Mouse (Mus musculus) T-helper 17 cell (primary cell): Measurements from ENCODE around the gene Cldn13.
"Not testable (repeated sequence)": the region's sequence is repeated elsewhere in the genome, so short reads cannot be mapped to it uniquely, and the experiment has no call there.

ENCODE experiments used
- in situ Hi-C, 2 experiments: fragments of 300-600 bp; cut with MboI, MseI; formaldehyde crosslinking; loops; 1 replicate in 1 of 2; 2 replicates in 1 of 2; pipeline ENCODE4 v1.15.1; 2025; ENCODE audit warnings: high pct_unique_total_duplicates in 2 of 2

The Cldn13 gene

GRCm38 (mm10) chr5:134915311-134915710 lies at the start of gene Cldn13:
Gene Cldn13, minus strand, starts transcription at chr5:134915526.
- in situ Hi-C loops: loop anchor here (10.0 kb wide), 1 partner anchor 49 kb away; no protein-coding TSS in a partner anchor

GRCm38 (mm10) chr5:134964655-134965054 lies 49.3 kb upstream of the Cldn13 start:
- in situ Hi-C loops: loop anchor here (5.0 to 10.0 kb wide), 2 partner anchors 32 to 50 kb away; partner anchors contain the start of genes Cldn13 (in 2 of the 2) and Mettl27 (in 2 of the 2)

- in situ Hi-C loops: loop anchor here (10.0 kb wide), 1 partner anchor 49 kb away; the partner anchor contains the start of gene Cldn13 (in 2 of the 2)
Observed at GRCm38 (mm10) chr5:134963546-134963945, 48.2 kb upstream of the Cldn13 start.

GRCm38 (mm10) chr5:134961519-134961918 lies 46.2 kb upstream of the Cldn13 start:
- in situ Hi-C loops: loop anchor here (10.0 kb wide), 1 partner anchor 47 kb away; the partner anchor contains the start of gene Cldn13 (in 2 of the 2)

- in situ Hi-C loops: loop anchor here (10.0 kb wide), 1 partner anchor 46 kb away; the partner anchor contains the start of gene Cldn13 (in 2 of the 2)
Observed at GRCm38 (mm10) chr5:134960430-134960829, 45.1 kb upstream of the Cldn13 start.

GRCm38 (mm10) chr5:134959114-134959513 lies 43.8 kb upstream of the Cldn13 start:
- in situ Hi-C loops: no loop called here

- in situ Hi-C loops: no loop called here
Observed at GRCm38 (mm10) chr5:134955491-134955890, 40.2 kb upstream of the Cldn13 start.

- in situ Hi-C loops: no loop called here
Observed at GRCm38 (mm10) chr5:134951053-134951884, 35.9 kb upstream of the Cldn13 start.

- in situ Hi-C loops: no loop called here
Observed at GRCm38 (mm10) chr5:134948085-134948439, 32.7 kb upstream of the Cldn13 start.

- in situ Hi-C loops: no loop called here
Observed at GRCm38 (mm10) chr5:134947420-134948084, 32.2 kb upstream of the Cldn13 start.

GRCm38 (mm10) chr5:134946857-134947255 lies 31.5 kb upstream of the Cldn13 start, which contains the start of gene Cldn4:
Gene Cldn4, minus strand, starts transcription at chr5:134946934.
- in situ Hi-C loops: no loop called here

GRCm38 (mm10) chr5:134946063-134946856 lies 30.9 kb upstream of the Cldn13 start:
- in situ Hi-C loops: no loop called here

GRCm38 (mm10) chr5:134945266-134945959 lies 30.1 kb upstream of the Cldn13 start:
- in situ Hi-C loops: no loop called here

GRCm38 (mm10) chr5:134944179-134944578 lies 28.9 kb upstream of the Cldn13 start:
- in situ Hi-C loops: no loop called here

GRCm38 (mm10) chr5:134942740-134943139 lies 27.4 kb upstream of the Cldn13 start:
- in situ Hi-C loops: no loop called here

GRCm38 (mm10) chr5:134941472-134942209 lies 26.3 kb upstream of the Cldn13 start:
- in situ Hi-C loops: no loop called here

- in situ Hi-C loops: not testable (repeated sequence)
Observed at GRCm38 (mm10) chr5:134939554-134939953, 24.2 kb upstream of the Cldn13 start.

GRCm38 (mm10) chr5:134939069-134939468 lies 23.7 kb upstream of the Cldn13 start:
- in situ Hi-C loops: no loop called here

GRCm38 (mm10) chr5:134936626-134937185 lies 21.4 kb upstream of the Cldn13 start:
- in situ Hi-C loops: no loop called here

GRCm38 (mm10) chr5:134936051-134936450 lies 20.7 kb upstream of the Cldn13 start:
- in situ Hi-C loops: no loop called here
